Mouse (Mus musculus) urinary bladder, postnatal 14 days (tissue): Measurements from ENCODE around the gene Stk17b.
"Not testable (repeated sequence)": the region's sequence is repeated elsewhere in the genome, so short reads cannot be mapped to it uniquely, and the experiment has no call there.

Experiments used
- DNase-seq: peaks from one replicate; pipeline ENCODE4 v3.0.0; 2021; ENCODE audit warnings: low spot score

Gene Stk17b

GRCm38 (mm10) chr1:53782079-53782478 lies 2.9 kb downstream of the Stk17b start:
- no peak for DNase-seq

GRCm38 (mm10) chr1:53781311-53781710 lies 3.7 kb downstream of the Stk17b start:
- DNase-seq: no peak

GRCm38 (mm10) chr1:53776176-53776905 lies 8.7 kb downstream of the Stk17b start:
- no peak for DNase-seq

- no peak for DNase-seq
Observed at GRCm38 (mm10) chr1:53775545-53775944, 9.5 kb downstream of the Stk17b start.

- DNase-seq: no peak
Observed at GRCm38 (mm10) chr1:53775036-53775435, 10.0 kb downstream of the Stk17b start.

- DNase-seq: no peak
Observed at GRCm38 (mm10) chr1:53774571-53774970, 10.5 kb downstream of the Stk17b start.

GRCm38 (mm10) chr1:53773994-53774393 lies 11.0 kb downstream of the Stk17b start:
- no peak for DNase-seq

- DNase-seq: no peak
Observed at GRCm38 (mm10) chr1:53772967-53773366, 12.1 kb downstream of the Stk17b start.

GRCm38 (mm10) chr1:53771476-53771875 lies 13.5 kb downstream of the Stk17b start:
- DNase-seq: no peak

- peak; percentile 32 for DNase-seq
Observed at GRCm38 (mm10) chr1:53766112-53766511, 18.9 kb downstream of the Stk17b start.

- peak; percentile 7 for DNase-seq
Observed at GRCm38 (mm10) chr1:53757316-53757715, 27.7 kb downstream of the Stk17b start.

GRCm38 (mm10) chr1:53753501-53753900 lies 31.5 kb downstream of the Stk17b start:
- DNase-seq: not testable (repeated sequence)

GRCm38 (mm10) chr1:53751144-53751543 lies 33.9 kb downstream of the Stk17b start:
- no peak for DNase-seq

GRCm38 (mm10) chr1:53750697-53751096 lies 34.3 kb downstream of the Stk17b start:
- not testable (repeated sequence) for DNase-seq

- not testable (repeated sequence) for DNase-seq
Observed at GRCm38 (mm10) chr1:53749881-53750385, 35.1 kb downstream of the Stk17b start.

GRCm38 (mm10) chr1:53748571-53748970 lies 36.5 kb downstream of the Stk17b start:
- no peak for DNase-seq

GRCm38 (mm10) chr1:53746001-53746400 lies 39.0 kb downstream of the Stk17b start:
- DNase-seq: no peak

- no peak for DNase-seq
Observed at GRCm38 (mm10) chr1:53741742-53742458, 43.1 kb downstream of the Stk17b start.

- no peak for DNase-seq
Observed at GRCm38 (mm10) chr1:53740777-53741336, 44.2 kb downstream of the Stk17b start.

GRCm38 (mm10) chr1:53740077-53740776 lies 44.8 kb downstream of the Stk17b start:
- DNase-seq: not testable (repeated sequence)

- no peak for DNase-seq
Observed at GRCm38 (mm10) chr1:53736583-53736982, 48.4 kb downstream of the Stk17b start.
